Mouse (Mus musculus) stomach, embryonic 14.5 days (tissue): Measurements from ENCODE around the gene Gp9. TPM values are rescaled to one million over a fixed set of nuclear protein-coding genes. Genes with fewer than 3 reads are reported as not detected.

Source experiments
- ATAC-seq: fragments of 200-750 bp; cut with Nextera tagmentation; 2 replicates; pipeline ENCODE4 v1.8.0; 2017; ENCODE audit warnings: low read depth, moderate TSS enrichment; ENCODE audit not compliant: insufficient number of reproducible peaks, insufficient read depth, low FRiP score
- H3K27ac ChIP-seq: fragments of 300-500 bp; sonication (generic); 2 replicates; pipeline ENCODE4 v1.5.1; 2014; ENCODE audit warnings: mild to moderate bottlenecking, low read length, moderate library complexity, mixed read lengths
- H3K27me3 ChIP-seq: fragments of 300-500 bp; sonication (generic); 2 replicates; pipeline ENCODE4 v1.6.1; 2014; ENCODE audit warnings: low read length, control low read depth, mixed read lengths; ENCODE audit not compliant: control insufficient read depth, insufficient read depth
- H3K36me3 ChIP-seq: fragments of 300-500 bp; sonication (generic); 2 replicates; pipeline ENCODE4 v1.6.1; 2014; ENCODE audit warnings: mild to moderate bottlenecking, control low read depth, low read length, moderate library complexity, mixed read lengths; ENCODE audit not compliant: control insufficient read depth, insufficient read depth
- H3K4me1 ChIP-seq: fragments of 300-500 bp; sonication (generic); 2 replicates; pipeline ENCODE4 v1.6.1; 2014; ENCODE audit warnings: low read length, control low read depth, mixed read lengths; ENCODE audit not compliant: control insufficient read depth, insufficient read depth
- H3K4me2 ChIP-seq: fragments of 300-500 bp; sonication (generic); replicated peaks from 2 replicates; pipeline ENCODE4 v1.6.1; 2014; ENCODE audit warnings: low read depth, low read length, control low read depth
- H3K4me3 ChIP-seq: fragments of 300-500 bp; sonication (generic); 2 replicates; pipeline ENCODE4 v1.5.1; 2014; ENCODE audit warnings: low read depth, low read length, control low read depth
- H3K9ac ChIP-seq: fragments of 300-500 bp; sonication (generic); replicated peaks from 2 replicates; pipeline ENCODE4 v1.6.1; 2014; ENCODE audit warnings: low read depth, mild to moderate bottlenecking, control low read depth, low read length, moderate library complexity, mixed read lengths
- H3K9me3 ChIP-seq: fragments of 300-500 bp; sonication (generic); 2 replicates; pipeline ENCODE4 v1.6.1; 2016; ENCODE audit warnings: low read depth, low read length, control low read depth; ENCODE audit not compliant: control insufficient read depth
- WGBS: fragments of 180-500 bp; shearing (Covaris S2); extraction: QIAGEN DNeasy Blood & Tissue Kit; methylation state at CpG from one replicate; pipeline ENCODE4 v1.1.7; 2014; 5-methylcytosine and 5-hydroxymethylcytosine counted together
- polyA plus RNA-seq: library from polyadenylated mRNA; unstranded; fragments of >200 nt; fragmentation: Nextera tagmentation; extraction: Ambion mirVana; gene quantifications from 2 replicates; pipeline ENCODE4 v1.2.1, GENCODE M21; 2014

The Gp9 gene
- polyA plus RNA-seq, 1 experiment from 2014 or later: 0.68 TPM

- no peaks in the 10 kb centered on the region for H3K9me3 ChIP-seq
- H3K4me2 ChIP-seq: no peak overlapping the region
- H3K27ac ChIP-seq: no peak overlapping the region
- no peaks in the 10 kb centered on the region for H3K27me3 ChIP-seq
- WGBS: 82% methylated on average over 2 of the region's 2 CpGs
- ATAC-seq: no peak
- no peaks in the 10 kb centered on the region for H3K4me1 ChIP-seq
- no peak overlapping the region for H3K4me3 ChIP-seq
- no peak overlapping the region for H3K9ac ChIP-seq
- no peaks in the 10 kb centered on the region for H3K36me3 ChIP-seq
Observed at GRCm38 (mm10) chr6:87806028-87806427, 28.2 kb downstream of the Gp9 start.

- Histone ChIP-seq H3K4me1 (no peaks in the 10 kb centered on the region), H3K4me3 (no peak overlapping the region), H3K9me3 (no peaks in the 10 kb centered on the region), H3K27ac (no peak overlapping the region), H3K4me2 (no peak overlapping the region), H3K36me3 (no peaks in the 10 kb centered on the region), H3K27me3 (no peaks in the 10 kb centered on the region), H3K9ac (no peak overlapping the region)
- no peak for ATAC-seq
- WGBS: 57% methylated on average over 2 of the region's 2 CpGs
Observed at GRCm38 (mm10) chr6:87806857-87807256, 29.0 kb downstream of the Gp9 start.

GRCm38 (mm10) chr6:87807735-87808440 lies 30.0 kb downstream of the Gp9 start:
- Histone ChIP-seq H3K4me2 (no peak overlapping the region), H3K9me3 (no peaks in the 10 kb centered on the region), H3K9ac (no peak overlapping the region), H3K4me3 (no peak overlapping the region), H3K27ac (no peak overlapping the region), H3K4me1 (peaks cover 4% of the 10 kb centered on the region; the same call in 1 of the 2 replicates), H3K27me3 (no peaks in the 10 kb centered on the region), H3K36me3 (no peaks in the 10 kb centered on the region)
- ATAC-seq: no peak
- 79% methylated on average over 4 of the region's 4 CpGs for WGBS

GRCm38 (mm10) chr6:87808521-87808920 lies 30.6 kb downstream of the Gp9 start:
- 67% methylated on average over 3 of the region's 3 CpGs for WGBS
- ATAC-seq: no peak
- H3K4me2 ChIP-seq: no peak overlapping the region
- H3K27ac ChIP-seq: no peak overlapping the region
- H3K36me3 ChIP-seq: no peaks in the 10 kb centered on the region
- peaks cover 4% of the 10 kb centered on the region; the same call in 1 of the 2 replicates for H3K4me1 ChIP-seq
- H3K27me3 ChIP-seq: no peaks in the 10 kb centered on the region
- no peak overlapping the region for H3K9ac ChIP-seq
- H3K9me3 ChIP-seq: no peaks in the 10 kb centered on the region
- no peak overlapping the region for H3K4me3 ChIP-seq

- Histone ChIP-seq H3K9ac (no peak overlapping the region), H3K4me2 (no peak overlapping the region), H3K4me3 (no peak overlapping the region), H3K27ac (no peak overlapping the region), H3K9me3 (no peaks in the 10 kb centered on the region), H3K4me1 (peaks cover 4% of the 10 kb centered on the region; the same call in 1 of the 2 replicates), H3K36me3 (0 out of 2 replicates have a peak, but pooled peaks cover 4% of the 10 kb centered on the region), H3K27me3 (no peaks in the 10 kb centered on the region)
- ATAC-seq: no peak
- 85% methylated on average over 2 of the region's 2 CpGs for WGBS
Observed at GRCm38 (mm10) chr6:87809144-87809543, 31.3 kb downstream of the Gp9 start.

GRCm38 (mm10) chr6:87809651-87810161 lies 31.8 kb downstream of the Gp9 start:
- Histone ChIP-seq H3K9me3 (no peaks in the 10 kb centered on the region), H3K27ac (no peak overlapping the region), H3K4me2 (no peak overlapping the region), H3K9ac (no peak overlapping the region), H3K27me3 (no peaks in the 10 kb centered on the region), H3K4me1 (peaks cover 4% of the 10 kb centered on the region; the same call in 1 of the 2 replicates), H3K4me3 (no peak overlapping the region), H3K36me3 (0 out of 2 replicates have a peak, but pooled peaks cover 4% of the 10 kb centered on the region)
- no peak for ATAC-seq
- WGBS: 87% methylated on average over 6 of the region's 6 CpGs

GRCm38 (mm10) chr6:87810311-87810710 lies 32.4 kb downstream of the Gp9 start:
- Histone ChIP-seq H3K9ac (no peak overlapping the region), H3K9me3 (no peaks in the 10 kb centered on the region), H3K27me3 (no peaks in the 10 kb centered on the region), H3K4me2 (peak overlapping the region; percentile 82), H3K36me3 (peaks cover 7% of the 10 kb centered on the region; the same call in 1 of the 2 replicates), H3K4me3 (peak overlapping the region; percentile 78), H3K27ac (no peak overlapping the region), H3K4me1 (peaks cover 4% of the 10 kb centered on the region; the same call in 1 of the 2 replicates)
- no peak for ATAC-seq
- 32% methylated on average over 6 of the region's 6 CpGs for WGBS

GRCm38 (mm10) chr6:87810713-87811669 lies 33.1 kb downstream of the Gp9 start:
- no peak; the same call in 1 of the 2 replicates for ATAC-seq
- under 1% methylated on average over 77 of the region's 77 CpGs for WGBS
- peak overlapping the region; percentile 82 for H3K4me2 ChIP-seq
- H3K27me3 ChIP-seq: no peaks in the 10 kb centered on the region
- peaks cover 4% of the 10 kb centered on the region; the same call in 1 of the 2 replicates for H3K4me1 ChIP-seq
- H3K4me3 ChIP-seq: peak overlapping the region; percentile 78
- peak overlapping the region; percentile 57 for H3K9ac ChIP-seq
- H3K27ac ChIP-seq: peak overlapping the region; percentile 79
- H3K36me3 ChIP-seq: peaks cover 7% of the 10 kb centered on the region; the same call in 1 of the 2 replicates
- no peaks in the 10 kb centered on the region for H3K9me3 ChIP-seq
